Mouse (Mus musculus): ENCODE data around the gene Thap7.
A peak's percentile ranks its signal among the peaks of the same experiment; 100 is the strongest.
"Not testable (repeated sequence)": the region's sequence is repeated elsewhere in the genome, so short reads cannot be mapped to it uniquely, and the experiment has no call there.

Gene Thap7

DNA sequence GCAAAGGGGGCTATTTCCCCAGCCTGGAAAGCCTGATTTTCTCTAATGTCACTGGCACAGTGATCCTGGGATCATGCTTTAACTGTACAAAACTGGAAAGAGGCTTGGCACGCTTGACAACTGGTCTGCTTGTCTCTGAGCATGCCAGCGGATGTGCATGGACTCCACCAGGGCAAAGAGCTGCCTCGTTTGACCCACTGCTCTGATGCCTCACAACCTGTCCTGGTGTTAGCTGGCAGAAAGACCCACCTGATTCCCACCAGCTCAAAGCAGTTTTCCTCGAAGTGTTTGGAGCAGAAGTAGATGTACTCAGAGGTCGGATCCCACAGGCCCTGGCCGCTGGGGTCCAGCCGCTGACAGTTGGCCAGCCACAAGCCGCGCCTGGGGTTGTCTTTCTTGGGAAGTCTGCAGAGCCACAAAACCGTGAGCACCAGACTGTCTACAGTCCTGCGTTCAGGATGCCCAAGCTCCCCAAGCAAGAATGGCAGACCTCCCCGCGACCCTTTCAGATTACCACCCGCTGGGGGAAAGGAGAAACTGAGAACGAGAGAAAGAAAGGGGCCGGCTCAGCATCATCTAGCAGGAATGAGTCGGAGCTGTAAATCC lies 852 bp downstream of the Thap7 start:
- no peak for DNase-seq (ENCODE audit: low spot score)

DNA sequence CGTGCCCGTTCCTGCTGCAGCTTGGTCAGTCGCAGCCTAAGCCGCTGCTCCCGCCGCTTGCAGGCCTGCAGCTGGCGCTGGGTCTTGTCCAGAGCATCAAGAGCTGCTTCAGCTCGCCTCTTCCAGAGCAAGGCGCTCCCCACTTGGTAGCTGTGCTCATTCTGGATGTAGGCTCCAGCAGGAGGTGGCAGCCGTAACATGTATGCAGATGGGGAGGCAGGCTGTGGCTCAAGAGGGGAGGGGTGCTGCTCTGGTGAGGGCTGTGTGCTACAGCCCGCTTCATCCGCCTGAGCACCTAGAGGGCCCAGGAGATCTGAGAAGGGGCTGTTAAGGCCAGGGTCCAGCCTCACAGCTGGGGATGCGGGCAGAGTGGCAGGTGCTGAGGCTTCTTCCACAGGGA lies 2.7 kb downstream of the Thap7 start:
- no peak for DNase-seq (ENCODE audit: low spot score)

DNA sequence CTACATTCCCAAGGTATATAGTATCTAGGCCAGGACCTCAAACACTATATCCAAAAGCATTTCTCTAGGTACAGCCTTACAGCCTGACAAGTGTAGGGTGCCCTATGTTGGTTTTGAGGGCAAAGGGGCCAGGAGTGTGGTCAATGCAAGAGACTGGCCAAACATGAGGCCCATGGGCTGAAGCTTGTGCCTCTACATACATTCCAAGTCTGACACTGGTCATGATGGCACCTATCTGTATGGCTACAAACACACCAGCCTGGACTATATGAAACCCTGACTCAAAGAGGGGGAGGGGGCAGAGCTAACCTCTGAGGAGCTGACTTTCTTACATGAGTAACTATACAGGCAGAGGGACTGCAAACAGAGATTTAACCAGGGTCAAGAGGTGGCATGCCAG lies 3.3 kb downstream of the Thap7 start:
- DNase-seq (ENCODE audit: low spot score), result no peak

DNA sequence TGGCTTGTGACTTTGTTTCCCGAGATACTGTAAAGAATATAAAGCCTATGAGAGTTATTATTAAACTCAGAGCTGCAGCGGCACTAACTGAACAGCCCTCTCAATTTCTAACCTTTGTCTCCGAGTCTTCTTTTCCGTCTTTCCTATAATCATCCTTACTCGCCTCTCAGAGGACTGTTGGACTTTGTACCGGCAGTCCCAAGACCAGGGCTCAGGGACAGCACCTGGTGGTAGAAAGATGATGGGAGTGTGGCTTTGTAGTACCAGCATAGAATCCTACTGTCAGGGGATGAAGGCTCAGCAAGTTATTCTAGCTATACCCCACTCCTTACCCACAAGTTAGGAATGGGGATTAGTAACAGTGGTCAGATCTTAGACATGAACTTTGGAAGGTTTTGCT lies 4.7 kb downstream of the Thap7 start:
- DNase-seq (ENCODE audit: low spot score), result no peak

DNA sequence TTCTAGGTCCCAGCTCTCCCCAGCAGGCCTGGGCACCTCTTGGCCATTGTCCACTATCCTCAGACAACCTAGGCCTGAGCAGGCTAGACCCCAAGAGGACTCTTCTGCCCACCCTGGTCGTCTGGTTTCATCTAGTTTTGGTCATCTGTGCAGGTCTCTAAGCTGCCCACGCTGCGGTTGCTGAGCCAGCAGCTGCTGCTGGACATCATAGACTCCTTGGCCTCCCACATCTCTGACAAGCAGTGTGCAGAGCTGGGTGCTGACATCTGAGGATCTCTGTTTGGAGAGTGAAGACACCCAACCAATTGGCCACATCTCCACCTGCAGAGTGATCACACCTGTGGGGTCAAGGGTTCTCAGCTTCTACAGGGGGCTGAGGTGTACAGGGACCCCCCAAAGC lies 5.4 kb downstream of the Thap7 start:
- DNase-seq (ENCODE audit: low spot score), result no peak

DNA sequence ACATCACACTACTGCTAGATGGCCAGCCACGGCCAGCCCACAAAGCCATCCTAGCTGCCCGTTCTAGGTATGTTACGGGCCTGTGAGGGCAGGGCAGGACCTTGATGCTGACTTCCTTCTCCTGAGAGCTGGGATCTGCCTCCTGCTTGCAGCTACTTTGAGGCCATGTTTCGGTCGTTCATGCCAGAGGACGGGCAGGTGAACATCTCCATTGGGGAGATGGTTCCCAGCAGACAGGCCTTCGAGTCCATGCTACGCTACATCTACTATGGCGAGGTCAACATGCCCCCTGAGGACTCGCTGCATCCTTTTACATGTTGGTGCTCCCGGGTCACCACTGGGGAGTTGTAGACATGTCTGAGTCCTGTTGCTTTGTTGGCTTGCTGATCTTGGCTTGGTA lies 6.8 kb downstream of the Thap7 start:
- DNase-seq (ENCODE audit: low spot score), result no peak

DNA sequence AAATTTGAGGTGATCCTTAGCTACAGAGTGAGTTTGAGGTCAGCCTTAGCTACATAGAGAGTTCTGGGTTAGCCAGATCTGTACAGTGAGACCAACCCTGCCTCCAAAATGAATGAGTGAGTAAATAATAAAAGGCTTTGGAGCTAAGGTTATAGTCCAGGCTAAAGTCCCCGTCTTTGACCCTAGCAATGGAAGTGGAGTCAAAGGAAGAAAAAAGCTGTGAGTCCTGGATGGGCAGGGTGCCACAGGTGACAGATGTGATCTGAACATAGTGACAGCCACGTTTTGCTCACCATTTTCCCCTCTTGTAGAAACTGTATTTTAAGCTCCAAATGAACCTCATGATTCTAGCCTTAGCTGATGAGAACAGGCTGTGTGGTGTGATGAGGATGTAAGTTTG lies 12.0 kb downstream of the Thap7 start:
- DNase-seq (ENCODE audit: low spot score), result no peak

DNA sequence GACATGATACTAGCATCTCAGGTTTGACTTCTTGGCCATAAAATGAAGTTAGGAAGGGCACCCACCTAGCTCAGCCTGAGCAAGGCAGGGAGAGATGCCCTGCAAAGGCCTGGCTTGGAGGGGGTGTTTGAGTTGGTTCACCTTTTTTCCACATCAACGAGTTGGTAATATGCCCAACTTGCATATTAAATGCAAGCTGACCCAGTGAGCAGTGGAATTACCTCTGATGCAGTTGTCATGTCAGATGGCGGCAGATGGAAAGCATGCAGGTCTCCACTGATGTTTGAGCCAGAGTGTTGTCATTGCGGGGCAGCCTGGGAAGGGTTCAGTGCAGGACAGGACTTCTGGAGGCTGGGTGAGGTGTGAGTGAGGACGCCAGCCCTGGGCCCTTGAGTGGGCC lies 19.5 kb downstream of the Thap7 start:
- DNase-seq (ENCODE audit: low spot score), result no peak

DNA sequence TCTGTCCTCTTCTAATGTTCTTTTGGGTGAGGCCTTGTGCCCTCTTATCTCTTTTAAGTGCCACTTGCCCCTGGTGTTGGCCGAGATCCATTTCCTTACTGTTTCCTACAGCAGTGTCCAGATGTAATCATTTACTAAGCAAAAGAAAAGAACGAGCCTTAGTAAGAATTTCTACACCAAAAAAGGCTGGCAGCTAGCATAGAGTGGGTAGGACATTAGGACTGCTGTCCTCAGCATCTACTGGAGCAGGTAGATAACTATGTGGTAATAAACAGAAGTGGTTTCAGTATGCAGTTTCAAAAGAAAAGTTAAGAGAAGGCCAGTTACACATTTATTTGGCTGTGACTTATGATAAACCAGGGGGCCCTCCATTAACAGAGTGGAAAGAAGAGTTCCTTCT lies 20.2 kb downstream of the Thap7 start:
- no peak for DNase-seq (ENCODE audit: low spot score)

DNA sequence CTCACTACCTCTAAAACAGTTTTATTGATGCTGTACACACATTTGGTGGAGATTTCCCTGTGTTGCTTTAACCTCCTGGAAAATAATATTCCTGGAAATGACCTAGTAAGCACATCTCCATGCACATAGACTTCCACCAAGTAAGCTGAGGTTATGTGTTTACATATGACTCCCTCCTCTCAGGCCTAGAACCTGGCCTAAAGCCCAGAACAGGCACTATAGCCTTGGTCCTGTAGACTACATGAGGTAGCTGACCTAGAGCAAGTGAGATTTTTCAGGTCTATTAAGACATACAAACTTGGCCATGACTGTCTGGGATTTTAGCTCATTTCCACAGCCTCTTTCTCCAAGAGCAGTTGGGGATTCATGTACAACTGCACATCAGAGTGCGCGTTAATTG lies 20.8 kb downstream of the Thap7 start:
- DNase-seq (ENCODE audit: low spot score), result no peak

DNA sequence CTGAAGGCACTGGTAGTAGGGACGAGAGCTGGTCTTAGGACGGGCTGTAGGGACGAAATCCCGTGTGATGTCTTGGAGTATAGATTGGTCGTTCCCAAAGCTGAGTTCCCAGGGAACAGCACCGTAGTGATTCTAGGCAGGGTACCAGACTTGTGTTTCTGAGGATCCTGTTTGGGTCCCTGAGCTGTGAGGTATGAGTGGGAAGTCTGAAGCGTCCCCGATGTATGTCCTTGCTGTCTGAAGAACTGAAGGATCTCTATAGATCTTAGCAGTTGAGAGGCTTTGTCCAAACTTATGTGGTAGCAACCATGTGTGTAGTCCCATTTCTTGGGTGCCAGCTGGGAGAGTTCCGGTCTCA lies 21.7 kb downstream of the Thap7 start:
- DNase-seq (ENCODE audit: low spot score), result no peak

DNA sequence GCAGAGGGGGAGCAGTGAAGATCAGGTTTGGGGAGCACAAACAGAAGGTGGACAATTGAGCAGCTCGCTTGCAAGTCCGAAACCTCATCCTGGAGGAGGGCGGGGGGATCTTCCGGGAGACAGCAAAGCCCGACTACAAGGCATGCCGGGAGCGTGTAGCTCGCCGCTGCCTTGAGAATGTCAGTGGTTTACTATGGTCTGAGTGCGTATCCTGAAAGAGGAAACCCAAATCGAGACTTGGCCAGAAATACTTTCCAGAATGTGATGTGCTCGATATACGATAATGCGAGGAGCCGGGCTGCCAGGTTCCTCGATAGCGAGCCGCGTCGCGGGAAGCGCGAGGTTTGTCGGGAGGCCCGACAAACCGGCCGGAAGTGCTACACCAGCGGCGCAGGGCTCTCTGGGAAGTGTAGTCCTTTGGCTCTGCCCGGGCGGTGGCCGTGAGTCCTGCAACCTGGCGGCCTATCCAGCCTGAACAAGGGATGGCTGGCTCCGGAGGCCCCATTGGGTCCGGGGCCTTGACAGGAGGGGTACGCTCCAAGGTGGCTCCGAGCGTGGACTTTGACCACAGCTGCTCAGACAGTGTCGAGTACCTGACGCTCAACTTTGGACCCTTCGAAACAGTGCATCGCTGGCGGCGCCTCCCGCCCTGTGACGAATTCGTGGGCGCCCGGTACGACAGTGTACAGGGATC lies 22.2 kb downstream of the Thap7 start, which contains the start of gene Lztr1:
Gene Lztr1 (plus strand): TSS at position 143 of the 694 bp plus-strand sequence.
- DNase-seq (ENCODE audit: low spot score), result peak; percentile 83

DNA sequence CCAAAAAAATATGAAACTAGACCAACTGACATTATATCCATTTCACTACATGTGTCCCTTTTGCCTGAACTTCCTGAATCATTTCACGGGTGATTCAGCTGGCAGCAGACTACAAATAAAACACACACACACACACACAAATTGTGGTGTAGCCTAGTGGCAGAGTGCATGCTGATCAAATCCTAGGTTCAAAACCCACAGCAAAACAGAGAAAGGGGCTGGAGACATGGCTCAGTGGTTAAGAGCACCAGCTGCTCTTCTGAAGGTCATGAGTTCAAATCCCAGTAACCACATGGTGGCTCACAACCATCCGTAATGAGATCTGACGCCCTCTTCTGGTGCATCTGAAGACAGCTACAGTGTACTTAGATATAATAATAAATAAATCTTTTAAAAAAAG lies 22.9 kb downstream of the Thap7 start:
- not testable (repeated sequence) for DNase-seq (ENCODE audit: low spot score)

DNA sequence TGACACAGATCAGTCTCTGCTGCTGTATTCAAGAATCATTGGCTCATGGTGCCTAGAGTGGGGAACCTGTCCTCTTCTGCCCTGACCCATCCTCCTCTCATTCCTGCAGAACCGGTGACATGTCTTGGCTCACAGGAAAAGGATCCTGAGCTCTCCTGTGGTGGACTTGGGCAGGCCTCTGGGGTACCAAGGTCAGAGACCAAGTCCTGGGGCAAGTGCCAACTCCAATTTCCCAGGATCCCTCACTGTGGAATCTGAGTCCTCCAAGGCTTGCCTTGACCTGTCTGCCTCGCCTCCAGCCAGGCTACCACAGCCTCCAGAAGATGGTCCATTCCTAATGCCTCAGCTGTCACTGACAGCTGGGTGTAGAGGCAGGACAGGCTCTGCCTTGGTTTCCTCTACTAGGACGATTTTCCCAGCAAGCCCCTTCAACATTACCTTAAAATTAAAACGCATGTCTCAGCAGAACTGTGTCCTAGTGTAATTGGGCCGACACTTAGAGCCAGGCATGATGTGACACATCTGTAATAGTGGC lies 23.9 kb downstream of the Thap7 start:
- no peak for DNase-seq (ENCODE audit: low spot score)

DNA sequence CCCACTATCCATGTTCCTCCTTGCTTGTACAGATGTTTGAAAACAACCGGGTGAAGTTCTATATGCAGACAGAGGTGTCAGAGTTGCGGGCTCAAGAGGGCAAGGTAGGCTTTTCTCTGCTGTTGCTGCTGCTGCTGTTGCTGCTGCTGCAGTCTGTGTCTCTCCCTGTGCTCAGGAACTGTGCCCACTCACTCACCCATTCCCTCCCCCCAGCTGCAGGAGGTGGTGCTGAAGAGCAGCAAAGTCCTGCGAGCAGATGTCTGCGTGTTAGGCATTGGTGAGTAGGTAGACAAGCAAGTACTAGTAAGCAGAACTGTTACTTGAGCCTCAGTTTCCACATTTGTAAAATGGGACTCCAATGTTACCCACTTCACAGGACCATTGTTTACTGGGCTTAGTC lies 28.3 kb downstream of the Thap7 start:
- DNase-seq (ENCODE audit: low spot score), result no peak

DNA sequence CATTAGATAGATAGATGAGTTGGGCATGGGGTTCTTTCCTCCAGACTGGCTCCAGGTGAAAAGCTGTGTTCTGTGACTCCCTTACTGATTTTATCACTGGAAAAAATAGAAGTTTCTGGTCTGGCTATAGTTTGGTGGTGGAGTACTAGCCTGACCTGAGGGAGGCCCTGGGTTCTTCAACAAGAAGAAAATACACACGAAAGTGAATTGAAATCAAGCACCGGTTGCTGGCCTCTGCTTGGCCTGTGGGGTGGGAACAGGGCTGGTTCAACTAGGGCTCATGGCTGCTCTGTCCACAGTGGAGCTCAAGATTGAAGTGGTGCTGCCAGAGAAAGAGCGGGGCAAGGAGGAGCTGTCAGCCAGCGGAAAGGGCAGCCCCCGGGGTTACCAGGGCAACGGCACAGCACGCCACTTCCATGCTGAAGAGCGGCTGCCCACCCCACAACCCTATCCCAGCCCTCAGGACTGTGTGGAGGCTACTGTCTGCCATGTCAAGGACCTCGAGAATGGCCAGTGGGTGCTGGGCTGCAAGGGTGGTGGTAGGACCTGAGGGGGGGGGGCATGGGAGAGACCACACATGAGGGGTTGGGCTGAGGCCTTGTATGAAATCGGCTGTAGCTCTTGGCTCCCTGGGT lies 31.6 kb downstream of the Thap7 start:
- no peak for DNase-seq (ENCODE audit: low spot score)

DNA sequence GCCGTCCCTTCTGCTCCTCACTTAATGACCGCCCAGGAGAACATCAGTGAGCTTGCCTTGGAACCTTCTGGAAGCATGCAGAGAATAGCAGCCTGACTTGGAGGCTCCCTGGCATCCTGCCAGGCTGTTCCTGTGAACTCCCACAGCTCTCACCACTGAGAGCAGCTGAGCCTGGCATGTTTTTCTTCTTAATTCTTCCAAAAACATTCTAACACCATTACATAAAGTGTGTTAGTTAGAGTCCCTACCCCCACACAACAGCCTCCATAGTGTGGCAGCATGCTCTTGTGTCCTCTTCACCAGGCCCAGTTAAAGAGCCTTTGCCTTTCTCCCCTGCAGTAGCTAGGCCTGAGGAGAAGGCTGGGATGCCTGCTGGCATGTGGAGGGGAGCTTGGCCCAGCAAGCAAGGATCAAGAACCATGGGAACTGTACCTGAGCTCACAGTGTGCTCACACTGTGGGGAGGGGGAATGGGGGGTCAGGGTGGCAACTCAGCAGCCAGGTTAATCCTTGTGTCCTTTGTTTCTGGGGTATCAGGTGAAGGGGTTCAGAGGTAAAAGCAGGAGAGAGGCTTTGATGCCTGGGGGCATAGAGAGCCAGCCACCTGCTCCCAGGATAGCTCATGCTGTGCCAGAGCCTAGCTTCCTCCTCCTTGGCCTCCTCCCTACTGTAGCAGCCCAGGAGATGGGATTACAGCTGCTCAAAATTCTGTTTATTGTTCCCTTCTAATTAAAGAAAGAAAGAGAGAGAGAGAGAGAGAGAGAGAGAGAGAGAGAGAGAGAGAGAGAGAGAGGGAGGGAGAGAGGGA lies 34.2 kb downstream of the Thap7 start:
- peak; percentile 90 for DNase-seq (ENCODE audit: low spot score)

DNA sequence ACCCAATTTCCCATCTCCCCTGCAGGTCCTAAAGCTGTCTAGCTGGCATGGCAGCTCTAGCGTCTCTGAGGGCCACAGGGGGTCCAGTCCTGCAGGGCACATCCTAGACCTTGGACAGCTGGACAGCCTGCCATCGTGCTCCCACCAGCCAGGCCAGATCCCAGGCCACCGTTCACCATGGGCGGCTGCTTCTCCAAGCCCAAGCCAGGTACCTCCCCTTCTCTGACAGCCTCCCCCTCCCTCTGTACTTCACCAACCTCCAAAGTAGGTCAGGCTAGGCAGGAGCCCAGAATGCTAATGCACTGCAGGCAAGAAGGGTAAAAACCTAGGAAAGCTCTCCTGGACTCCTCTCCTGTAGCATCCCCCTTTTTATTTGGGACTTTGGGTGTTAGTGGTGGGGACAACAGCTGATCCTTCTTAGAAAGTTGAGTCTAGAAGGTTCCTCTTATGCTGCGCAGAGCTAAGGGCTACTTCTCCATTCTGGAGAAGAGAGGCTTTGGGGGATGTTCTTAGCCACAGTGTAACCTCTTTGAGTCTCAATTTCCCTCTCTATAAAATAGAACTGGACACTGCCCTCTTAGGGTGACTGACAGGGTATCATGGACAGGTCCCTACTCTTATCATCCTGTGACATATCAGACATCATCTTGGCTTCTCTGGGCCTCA lies 38.9 kb downstream of the Thap7 start:
- DNase-seq (ENCODE audit: low spot score), result no peak

DNA sequence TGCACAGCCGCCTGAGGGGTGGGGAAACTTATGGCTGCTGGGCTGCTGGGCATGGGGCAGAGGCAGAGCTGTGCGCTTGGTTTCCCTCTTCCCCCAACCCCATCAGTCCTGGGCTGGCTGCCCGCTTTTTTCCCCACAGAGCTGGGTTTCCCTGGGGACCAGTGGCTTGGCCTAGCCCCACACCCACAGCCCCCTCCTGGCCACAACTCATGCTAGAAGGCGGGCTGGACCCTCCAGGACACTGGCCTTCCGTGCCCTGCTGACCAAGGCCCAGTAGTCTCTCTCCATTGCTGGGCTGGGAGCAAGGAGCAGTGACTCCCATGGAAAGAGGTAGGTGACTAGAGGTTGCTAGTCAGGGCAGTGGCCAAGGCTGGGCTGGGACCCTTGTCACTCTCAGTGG lies 39.8 kb downstream of the Thap7 start:
- DNase-seq (ENCODE audit: low spot score), result no peak

DNA sequence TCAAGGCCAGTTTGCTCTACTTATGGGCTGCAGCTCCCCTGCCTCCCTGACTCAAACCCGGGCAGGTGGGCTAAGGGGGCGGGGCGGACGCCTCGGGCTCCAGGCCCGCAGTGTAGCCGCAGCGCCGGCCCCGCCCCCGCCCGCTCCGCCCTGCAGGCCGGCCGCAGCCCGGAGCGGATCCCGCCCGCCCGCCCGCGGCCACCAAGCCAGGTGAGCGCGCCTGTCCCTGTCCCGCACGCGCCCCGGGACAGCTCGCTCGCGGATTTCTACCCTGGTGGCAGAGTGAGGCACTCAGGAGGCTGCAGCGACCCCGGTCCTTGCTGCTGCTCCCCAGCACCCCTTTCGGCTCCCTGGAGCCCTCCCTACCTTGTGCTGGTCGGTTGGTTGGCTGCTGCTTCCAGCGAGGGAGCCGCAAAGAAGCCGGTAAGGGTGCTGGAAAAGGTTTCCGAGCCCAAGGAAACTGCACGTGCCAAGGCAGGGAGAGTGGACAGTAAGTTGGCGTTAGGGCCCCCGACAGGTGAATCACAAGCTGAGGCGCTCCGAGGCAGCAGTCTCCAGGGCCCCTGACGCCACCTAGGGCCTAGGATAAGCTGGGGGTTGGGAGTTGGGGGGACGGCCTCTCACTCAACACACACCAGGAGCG lies 41.3 kb downstream of the Thap7 start, which contains the start of gene Aifm3:
Gene Aifm3 (plus strand): TSS at position 143 of the 643 bp plus-strand sequence.
- DNase-seq (ENCODE audit: low spot score), result no peak
